Mouse (Mus musculus) hindbrain, embryonic 16.5 days (tissue): ENCODE measurements around the gene Opn1sw. TPM values are rescaled to one million over a fixed set of nuclear protein-coding genes. Genes with fewer than 3 reads are reported as not detected.

Experiments
- microRNA-seq: library from miRNA; unstranded; fragments of <30 nt; microRNA quantifications from one replicate; pipeline ENCODE4, GENCODE M21; 2017
- polyA plus RNA-seq: library from polyadenylated mRNA; unstranded; fragments of >200 nt; fragmentation: Nextera tagmentation; extraction: Ambion mirVana; gene quantifications from 2 replicates; pipeline ENCODE4 v1.2.1, GENCODE M21; 2015

Gene Opn1sw
- polyA plus RNA-seq, 1 experiment from 2014 or later = 0.43 TPM

Small RNA genes lying within 50 kb of the gene (microRNA-seq; reads per million reads assigned to microRNA genes)
- not detected for gene Gm26220
- not detected for gene Gm44354

Other genes starting within 250 kb of the Opn1sw start
- 33.8 and 41.6 TPM in 2 replicates for gene Rbm28, start 223.5 kb downstream of the Opn1sw start, polyA plus RNA-seq
- 11.1 and 11.7 TPM in 2 replicates for gene Prrt4, start 208.9 kb downstream of the Opn1sw start, polyA plus RNA-seq
- gene Impdh1, start 172.1 kb downstream of the Opn1sw start, polyA plus RNA-seq = 71.5 and 80.7 TPM in 2 replicates
- gene Hilpda, start 116.0 kb downstream of the Opn1sw start, polyA plus RNA-seq = 31.1 and 31.3 TPM in 2 replicates
- 0.34 and 0.41 TPM in 2 replicates for gene Fam71f2, start 108.9 kb downstream of the Opn1sw start, polyA plus RNA-seq
- not detected in 2 replicates for gene Fam71f1, start 69.3 kb downstream of the Opn1sw start, polyA plus RNA-seq
- 166 and 187 TPM in 2 replicates for gene Calu, start 40.4 kb downstream of the Opn1sw start, polyA plus RNA-seq
- gene Ccdc136, start 7.8 kb upstream of the Opn1sw start, polyA plus RNA-seq = 54.8 and 58.3 TPM in 2 replicates
- gene Flnc, start 44.8 kb upstream of the Opn1sw start, polyA plus RNA-seq = 2.7 and 5.1 TPM in 2 replicates
- 341 and 394 TPM in 2 replicates for gene Atp6v1f, start 79.2 kb upstream of the Opn1sw start, polyA plus RNA-seq
- 0.56 TPM in 1 of 2 replicates, not detected in the other for gene Atp6v1fnb, start 83.0 kb upstream of the Opn1sw start, polyA plus RNA-seq
- 15.0 and 22.9 TPM in 2 replicates for gene Kcp, start 119.5 kb upstream of the Opn1sw start, polyA plus RNA-seq
- 2.2 and 3.3 TPM in 2 replicates for gene Irf5, start 138.2 kb upstream of the Opn1sw start, polyA plus RNA-seq
- gene Tnpo3, start 221.4 kb upstream of the Opn1sw start, polyA plus RNA-seq = 83.4 and 85.7 TPM in 2 replicates